Mouse (Mus musculus): ENCODE data around the gene Dock2.

DNA sequence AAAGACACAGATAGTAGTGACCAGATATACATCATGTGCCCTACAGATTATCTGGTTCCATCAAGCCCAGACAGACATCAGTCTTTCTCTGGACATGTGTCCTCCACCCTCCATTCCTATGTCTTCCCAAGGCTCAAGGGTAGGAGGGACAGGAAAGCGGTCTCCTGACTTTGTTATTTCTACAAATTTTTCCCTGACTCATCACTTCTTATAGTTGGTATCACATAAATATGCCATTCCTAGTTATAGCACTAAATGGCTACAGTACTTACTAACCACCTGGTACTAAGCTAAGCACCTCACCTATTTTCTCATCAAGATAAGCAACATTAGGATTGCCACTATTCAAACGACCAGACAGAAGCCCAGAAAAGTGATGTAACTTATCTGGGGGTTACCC is 345.3 kb downstream of the Dock2 start:
- no peak for TF ChIP-seq CTCF (IDR thresholded peaks at IDR 0.05; ENCODE audit: borderline replicate concordance, insufficient read depth, low read length)
- no peak for TF ChIP-seq POLR2A (IDR thresholded peaks at IDR 0.05; ENCODE audit: low read depth, low read length)

Measured in embryonic fibroblast, embryonic 13.5 days (primary cell).